Mouse (Mus musculus) G1E (cell line): Measurements from ENCODE around the gene Dph5. TPM values are rescaled to one million over a fixed set of nuclear protein-coding genes. Genes with fewer than 3 reads are reported as not detected.

ENCODE experiments used
- ATAC-seq: 2 replicates; pipeline ENCODE4 v1.8.0; 2016; ENCODE audit warnings: mild to moderate bottlenecking; ENCODE audit not compliant: insufficient number of reproducible peaks, poor library complexity, low FRiP score, severe bottlenecking; ENCODE audit errors: extremely low read depth
- DNase-seq: peaks from one replicate; pipeline ENCODE4 v3.0.0; 2012; ENCODE audit warnings: low spot score
- H3K27me3 ChIP-seq: 2 replicates; pipeline ENCODE4 v1.6.1; 2012; ENCODE audit warnings: mild to moderate bottlenecking, low read length, inconsistent platforms; ENCODE audit not compliant: insufficient read depth
- H3K36me3 ChIP-seq: replicated peaks from 2 replicates; pipeline ENCODE3; 2012; ENCODE audit warnings: mild to moderate bottlenecking, inconsistent platforms
- H3K4me1 ChIP-seq: 2 replicates; pipeline ENCODE4 v1.6.1; 2012; ENCODE audit warnings: low read depth, low read length, inconsistent platforms, mixed read lengths; ENCODE audit not compliant: insufficient read depth
- H3K4me3 ChIP-seq: 2 replicates; pipeline ENCODE4 v1.5.1; 2012; ENCODE audit warnings: low read depth, mild to moderate bottlenecking, inconsistent platforms, low read length, moderate library complexity, mixed read lengths
- H3K9me3 ChIP-seq: replicated peaks from 2 replicates; pipeline ENCODE4 v1.6.1; 2012; ENCODE audit warnings: inconsistent platforms
- CTCF ChIP-seq: IDR thresholded peaks from 2 replicates; pipeline ENCODE4 v1.5.1; 2012; ENCODE audit warnings: low read depth, low read length, inconsistent platforms, mixed read lengths
- GATA1 ChIP-seq: IDR thresholded peaks from 2 replicates; pipeline ENCODE4 v1.6.1; 2012; ENCODE audit warnings: borderline replicate concordance, low read length, inconsistent platforms, mixed read lengths
- GATA2 ChIP-seq: IDR thresholded peaks from 2 replicates; pipeline ENCODE4 v1.6.1; 2012; ENCODE audit warnings: low read depth, low read length, inconsistent platforms, borderline replicate concordance
- POLR2AphosphoS5 ChIP-seq: IDR thresholded peaks from 2 replicates; pipeline ENCODE4 v1.6.1; 2012; ENCODE audit warnings: low read depth, low read length, inconsistent platforms; ENCODE audit not compliant: insufficient replicate concordance
- TAL1 ChIP-seq: conservative IDR thresholded peaks from 2 replicates; pipeline ENCODE4 v1.6.1; 2012; ENCODE audit warnings: low read depth, low read length, inconsistent platforms, mixed read lengths
- polyA plus RNA-seq: library from polyadenylated mRNA; stranded (reverse); fragments of >175 nt; gene quantifications from 2 replicates; pipeline ENCODE4 v1.2.3, GENCODE M21; 2012
- total RNA-seq, 2 experiments: library from RNA; stranded (forward) in 1 of 2; stranded (reverse) in 1 of 2; fragments of 200-1000 nt in 1 of 2; fragments of >200 nt in 1 of 2; fragmentation: Nextera tagmentation in 1 of 2; gene quantifications; 2 replicates each; pipeline ENCODE4 v1.2.3; 2014 to 2017

Gene Dph5
- 38.4 and 50.3 TPM in 2 replicates for total RNA-seq (2014; fragmentation: Nextera tagmentation)
- total RNA-seq (2017), result 54.7 and 56.9 TPM in 2 replicates
- 1.7 and 1.8 TPM in 2 replicates for polyA plus RNA-seq

DNA sequence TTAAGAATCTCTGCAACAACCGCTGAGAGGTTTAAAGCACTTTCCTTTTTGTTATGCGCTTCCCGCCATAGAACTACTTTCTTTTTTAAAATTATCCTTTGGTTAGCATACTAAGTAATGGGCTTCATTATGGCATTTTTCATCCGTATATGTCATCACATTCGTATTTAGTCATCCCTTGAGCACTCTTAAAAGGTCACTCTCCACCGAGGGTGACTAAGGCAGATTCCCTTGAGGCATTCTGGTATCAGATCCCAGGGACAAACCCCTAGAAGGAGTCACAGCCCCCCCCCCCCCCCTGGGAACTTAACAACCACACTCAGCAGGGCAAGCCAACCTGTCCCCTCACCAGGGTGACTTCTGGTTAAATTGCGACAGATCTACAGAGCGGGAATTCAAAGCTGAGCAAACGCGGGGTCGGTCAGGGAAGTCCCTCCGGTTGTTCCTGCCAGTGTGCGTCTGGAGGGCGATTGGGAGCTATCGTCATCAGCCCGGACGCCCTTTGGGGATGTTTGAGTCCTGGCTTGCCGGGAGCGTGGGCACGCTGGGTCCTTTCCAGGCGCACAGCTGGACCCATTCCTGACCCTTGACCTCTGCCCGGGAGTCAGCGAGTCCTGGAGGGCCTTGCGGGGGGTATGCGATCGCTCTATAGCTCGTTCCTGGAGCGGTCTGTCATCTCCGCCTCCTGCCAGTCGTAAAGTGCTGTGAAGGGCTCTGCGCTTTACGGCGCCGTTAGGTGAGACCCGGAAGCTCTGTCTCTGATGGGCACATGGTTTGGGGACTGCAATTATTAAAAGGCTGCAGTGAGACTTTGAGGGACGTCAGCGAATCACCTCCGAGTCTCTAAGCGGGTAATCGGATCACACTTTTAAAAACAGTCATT lies at the start of gene Dph5:
Dph5 (plus strand) TSS at position 411 of the 883 bp plus-strand sequence.
- H3K27me3 ChIP-seq, result no peaks in the 10 kb centered on the region
- H3K36me3 ChIP-seq, result peaks cover 30% of the 10 kb centered on the region
- peak; percentile 79 for ATAC-seq
- peaks cover 12% of the 10 kb centered on the region; the same call in 1 of the 2 replicates for H3K4me1 ChIP-seq
- DNase-seq, result peak; percentile 53
- H3K9me3 ChIP-seq, result no peaks in the 10 kb centered on the region
- TF ChIP-seq GATA1 (no peak), POLR2AphosphoS5 (no peak), GATA2 (no peak), CTCF (no peak), TAL1 (no peak)
- H3K4me3 ChIP-seq, result peak within 1 kb of the TSS; percentile 91

DNA sequence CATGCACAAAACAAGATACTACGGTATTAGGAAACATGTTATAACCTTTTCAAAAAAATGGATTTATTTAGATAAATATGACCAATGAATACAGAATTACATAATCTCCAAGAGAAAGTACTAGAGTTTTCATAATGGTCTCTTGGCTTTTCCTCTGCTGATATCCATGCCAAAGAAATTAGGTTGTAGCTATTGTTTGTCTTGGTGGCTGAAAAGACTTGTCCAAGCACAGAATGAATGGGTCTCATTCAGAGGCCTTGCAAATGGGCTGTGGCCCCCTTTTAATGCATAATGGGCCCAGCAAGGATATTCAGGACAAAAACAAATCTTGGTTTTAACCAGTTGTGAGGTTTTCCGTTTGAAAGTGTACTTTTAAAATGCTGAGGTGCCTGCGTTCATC lies 43.1 kb upstream of the Dph5 start:
- TF ChIP-seq TAL1 (no peak), GATA2 (no peak), POLR2AphosphoS5 (no peak), GATA1 (no peak), CTCF (no peak)
- peaks cover 13% of the 10 kb centered on the region; the same call in 1 of the 2 replicates for H3K27me3 ChIP-seq
- no peaks in the 10 kb centered on the region; the same call in 1 of the 2 replicates for H3K9me3 ChIP-seq
- H3K36me3 ChIP-seq, result no peaks in the 10 kb centered on the region
- DNase-seq (no peak), ATAC-seq (no peak)
- H3K4me3 ChIP-seq, result no peak overlapping the region
- H3K4me1 ChIP-seq, result peaks cover 3% of the 10 kb centered on the region; the same call in 1 of the 2 replicates

DNA sequence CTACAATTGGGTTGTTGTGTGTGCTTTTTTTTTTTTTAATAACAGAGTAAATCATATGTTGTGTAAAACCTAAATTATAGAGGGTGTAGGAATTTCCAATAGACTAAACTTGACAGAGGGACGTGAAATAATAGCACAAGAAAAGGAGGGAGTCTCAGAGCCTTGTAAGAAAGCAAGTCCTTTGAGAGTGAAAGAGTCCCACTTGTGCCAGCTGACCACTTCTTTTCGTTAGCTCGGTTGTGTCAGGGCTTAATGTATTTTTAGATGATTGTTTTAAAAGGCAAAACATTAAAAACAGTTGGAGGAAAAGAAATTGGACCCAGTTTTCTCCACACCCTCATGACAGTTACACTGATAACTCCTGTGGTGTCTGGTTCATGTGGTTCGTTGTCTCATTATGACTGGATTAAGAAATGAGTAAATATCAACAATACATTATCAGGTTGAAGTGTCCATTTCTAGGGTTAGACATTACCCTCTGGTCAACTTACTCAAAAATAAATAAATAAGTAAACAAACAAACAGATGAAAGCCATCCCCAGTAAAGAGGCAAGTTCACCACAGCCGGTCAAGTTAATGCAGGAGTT lies 42.5 kb upstream of the Dph5 start:
- no peaks in the 10 kb centered on the region; the same call in 1 of the 2 replicates for H3K9me3 ChIP-seq
- no peak overlapping the region for H3K4me3 ChIP-seq
- peaks cover 13% of the 10 kb centered on the region; the same call in 1 of the 2 replicates for H3K27me3 ChIP-seq
- DNase-seq (no peak), ATAC-seq (no peak)
- H3K4me1 ChIP-seq, result peaks cover 3% of the 10 kb centered on the region; the same call in 1 of the 2 replicates
- no peak for TF ChIP-seq GATA1
- TF ChIP-seq CTCF, result no peak
- no peak for TF ChIP-seq GATA2
- no peak for TF ChIP-seq TAL1
- no peak for TF ChIP-seq POLR2AphosphoS5
- no peaks in the 10 kb centered on the region for H3K36me3 ChIP-seq

DNA sequence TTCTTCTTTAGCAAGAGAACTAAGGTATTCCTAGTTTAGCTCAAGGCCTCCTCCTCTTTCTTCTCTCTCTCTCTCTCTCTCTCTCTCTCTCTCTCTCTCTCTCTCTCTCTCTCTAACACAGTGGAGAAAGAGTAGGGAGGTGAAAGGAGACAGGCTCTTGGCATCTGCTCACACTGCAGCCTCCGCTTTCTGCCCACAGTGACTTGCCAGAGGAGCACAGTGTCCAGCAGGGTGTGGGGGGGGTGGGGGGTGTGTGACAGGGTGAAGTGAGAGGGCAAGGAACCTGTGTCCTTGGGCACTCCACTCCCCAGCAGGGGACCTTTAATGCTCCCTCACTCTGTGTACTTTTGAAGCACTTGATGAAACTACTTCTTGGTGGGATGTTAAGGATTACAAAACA lies 41.9 kb upstream of the Dph5 start:
- Histone ChIP-seq H3K4me1 (peaks cover 3% of the 10 kb centered on the region; the same call in 1 of the 2 replicates), H3K27me3 (peaks cover 13% of the 10 kb centered on the region; the same call in 1 of the 2 replicates), H3K9me3 (no peaks in the 10 kb centered on the region; the same call in 1 of the 2 replicates), H3K36me3 (no peaks in the 10 kb centered on the region), H3K4me3 (no peak overlapping the region)
- no peak for ATAC-seq
- DNase-seq, result no peak
- TF ChIP-seq TAL1 (no peak), POLR2AphosphoS5 (no peak), GATA1 (no peak), GATA2 (no peak), CTCF (no peak)

DNA sequence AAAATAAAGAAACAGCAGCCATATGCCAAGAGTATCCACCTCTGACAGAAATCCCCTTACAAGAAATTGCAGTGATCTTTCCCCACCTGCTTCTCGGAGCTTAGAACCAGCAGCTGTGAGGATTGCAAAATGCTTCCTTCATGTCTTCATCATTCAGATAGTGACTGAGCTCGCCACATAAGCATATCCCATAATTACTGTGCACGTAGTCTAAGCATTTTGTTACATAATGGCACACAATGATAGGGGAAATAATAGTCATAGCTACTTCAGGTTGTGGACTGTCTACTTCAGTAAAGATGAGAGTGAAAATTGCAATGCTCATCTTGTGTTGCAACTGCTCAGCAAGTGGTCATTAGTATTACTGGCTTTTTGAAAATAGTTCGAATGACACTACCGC lies 41.5 kb upstream of the Dph5 start:
- TF ChIP-seq TAL1 (no peak), CTCF (no peak)
- ATAC-seq (no peak), DNase-seq (no peak)

DNA sequence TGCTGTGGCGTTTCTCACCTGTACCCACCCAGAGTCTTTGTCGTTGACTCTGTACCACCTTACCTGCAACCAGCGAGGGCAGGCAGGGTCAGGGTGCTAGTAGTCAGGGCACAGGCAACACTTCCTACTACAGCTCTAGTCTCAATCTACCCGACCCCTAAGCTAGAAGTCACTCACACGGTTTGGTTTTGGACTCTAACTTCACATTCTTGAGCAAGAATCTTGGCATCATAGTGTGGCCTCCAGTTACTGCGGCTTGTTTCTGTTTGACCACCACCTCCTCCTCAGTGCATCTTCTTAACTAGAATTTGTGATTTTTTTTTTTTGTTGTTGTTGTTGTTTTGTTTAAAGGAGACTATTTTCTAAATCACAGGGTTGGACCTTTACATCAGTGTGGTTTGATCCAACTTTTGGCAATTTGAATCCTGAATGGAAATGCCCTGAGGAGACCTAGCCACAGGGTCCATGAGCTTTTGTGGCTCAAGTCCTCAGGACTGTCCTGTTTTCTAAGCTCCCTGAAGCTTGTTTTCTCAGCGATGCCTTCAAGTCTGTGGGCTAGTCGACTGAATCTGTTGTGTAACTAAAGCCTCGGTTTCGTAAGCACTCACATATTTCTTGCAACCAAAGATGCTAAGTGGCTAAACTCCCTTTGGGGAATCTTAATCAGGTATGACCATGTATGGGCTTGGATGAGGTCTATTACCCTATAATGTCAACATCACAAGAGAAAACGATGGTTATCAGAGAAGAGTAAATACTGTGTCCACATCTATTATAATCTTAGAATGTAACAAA lies 38.8 kb upstream of the Dph5 start:
- H3K27me3 ChIP-seq, result peaks cover 12% of the 10 kb centered on the region; the same call in 1 of the 2 replicates
- TF ChIP-seq CTCF, result no peak
- no peak for TF ChIP-seq POLR2AphosphoS5
- no peak for TF ChIP-seq GATA2
- no peak for TF ChIP-seq TAL1
- no peak for TF ChIP-seq GATA1
- peaks cover 3% of the 10 kb centered on the region; the same call in 1 of the 2 replicates for H3K4me1 ChIP-seq
- H3K9me3 ChIP-seq, result no peaks in the 10 kb centered on the region
- no peaks in the 10 kb centered on the region for H3K36me3 ChIP-seq
- H3K4me3 ChIP-seq, result no peak overlapping the region
- ATAC-seq (no peak), DNase-seq (no peak)

More for the DNA sequence above, 41.5 kb upstream of the Dph5 start:
- no peaks in the 10 kb centered on the region for H3K36me3 ChIP-seq
- peaks cover 3% of the 10 kb centered on the region; the same call in 1 of the 2 replicates for H3K4me1 ChIP-seq
- H3K9me3 ChIP-seq, result no peaks in the 10 kb centered on the region; the same call in 1 of the 2 replicates
- H3K27me3 ChIP-seq, result peaks cover 13% of the 10 kb centered on the region; the same call in 1 of the 2 replicates
- H3K4me3 ChIP-seq, result no peak overlapping the region
